Mouse (Mus musculus): ENCODE measurements around the gene Pitpnm1.

The Pitpnm1 gene

GRCm38 (mm10) chr19:4136463-4136862 is 36.7 kb downstream of the Pitpnm1 start:
- DNase-seq (ENCODE audit: low read depth in 2 of 2, low spot score in 2 of 2), result no peak

- DNase-seq (ENCODE audit: low read depth in 2 of 2, low spot score in 2 of 2), result no peak
Measured at GRCm38 (mm10) chr19:4137913-4138312, 38.1 kb downstream of the Pitpnm1 start.

- no peak for DNase-seq (ENCODE audit: low read depth in 2 of 2, low spot score in 2 of 2)
Measured at GRCm38 (mm10) chr19:4139446-4139845, 39.6 kb downstream of the Pitpnm1 start, which contains the start of gene Gpr152. Gene Gpr152 (plus strand): TSS chr19:4139787.

- no peak for DNase-seq (ENCODE audit: low read depth in 2 of 2, low spot score in 2 of 2)
Measured at GRCm38 (mm10) chr19:4140147-4140546, 40.3 kb downstream of the Pitpnm1 start.

- no peak for DNase-seq (ENCODE audit: low read depth in 2 of 2, low spot score in 2 of 2)
Measured at GRCm38 (mm10) chr19:4142416-4143173, 42.8 kb downstream of the Pitpnm1 start.

GRCm38 (mm10) chr19:4143759-4144268 is 44.0 kb downstream of the Pitpnm1 start, which contains the start of gene Cabp4:
Gene Cabp4 (minus strand): TSS chr19:4144033.
- no peak for DNase-seq (ENCODE audit: low read depth in 2 of 2, low spot score in 2 of 2)

GRCm38 (mm10) chr19:4144550-4145498 is 45.0 kb downstream of the Pitpnm1 start:
- no peak for DNase-seq (ENCODE audit: low read depth in 2 of 2, low spot score in 2 of 2)

- no peak for DNase-seq (ENCODE audit: low read depth in 2 of 2, low spot score in 2 of 2)
Measured at GRCm38 (mm10) chr19:4145936-4146335, 46.1 kb downstream of the Pitpnm1 start.

- no peak for DNase-seq (ENCODE audit: low read depth in 2 of 2, low spot score in 2 of 2)
Measured at GRCm38 (mm10) chr19:4146366-4147021, 46.7 kb downstream of the Pitpnm1 start.

GRCm38 (mm10) chr19:4147022-4147405 is 47.2 kb downstream of the Pitpnm1 start:
- DNase-seq (ENCODE audit: low read depth in 2 of 2, low spot score in 2 of 2), result no peak

- no peak for DNase-seq (ENCODE audit: low read depth in 2 of 2, low spot score in 2 of 2)
Measured at GRCm38 (mm10) chr19:4147782-4148490, 48.1 kb downstream of the Pitpnm1 start.

- peak; percentile 86 to 87 for DNase-seq (ENCODE audit: low read depth in 2 of 2, low spot score in 2 of 2)
Measured at GRCm38 (mm10) chr19:4148491-4148806, 48.7 kb downstream of the Pitpnm1 start, which contains the start of gene Coro1b. Gene Coro1b (plus strand): TSS chr19:4148619.

- DNase-seq (ENCODE audit: low read depth in 2 of 2, low spot score in 2 of 2), result no peak
Measured at GRCm38 (mm10) chr19:4148819-4149218, 49.0 kb downstream of the Pitpnm1 start.

GRCm38 (mm10) chr19:4149283-4149682 is 49.5 kb downstream of the Pitpnm1 start:
- no peak for DNase-seq (ENCODE audit: low read depth in 2 of 2, low spot score in 2 of 2)

GRCm38 (mm10) chr19:4149764-4150461 is 50.1 kb downstream of the Pitpnm1 start:
- DNase-seq (ENCODE audit: low read depth in 2 of 2, low spot score in 2 of 2), result no peak

- no peak for DNase-seq (ENCODE audit: low read depth in 2 of 2, low spot score in 2 of 2)
Measured at GRCm38 (mm10) chr19:4150567-4151487, 51.0 kb downstream of the Pitpnm1 start.

- no peak for DNase-seq (ENCODE audit: low read depth in 2 of 2, low spot score in 2 of 2)
Measured at GRCm38 (mm10) chr19:4151488-4151860, 51.7 kb downstream of the Pitpnm1 start.

GRCm38 (mm10) chr19:4151898-4152297 is 52.1 kb downstream of the Pitpnm1 start:
- DNase-seq (ENCODE audit: low read depth in 2 of 2, low spot score in 2 of 2), result no peak

Data from CD8-positive naive resting alpha-beta T cell, adult 2 months (primary cell).